Mouse (Mus musculus) gastrocnemius, postnatal 10 days (tissue): Measurements from ENCODE around the gene Clmn. TPM values are rescaled to one million over a fixed set of nuclear protein-coding genes. Genes with fewer than 3 reads are reported as not detected.
"Not testable (repeated sequence)": the region's sequence is repeated elsewhere in the genome, so short reads cannot be mapped to it uniquely, and the experiment has no call there.

Source experiments
- DNase-seq: peaks from one replicate; pipeline ENCODE4 v3.0.0; 2021; ENCODE audit warnings: mixed read lengths
- total RNA-seq, 2 experiments: library from RNA; stranded (reverse); gene quantifications; 2 replicates each; pipeline ENCODE4 v1.2.3; 2021

Clmn gene
- total RNA-seq, 2 experiments from 2014 or later = 4.2 TPM

DNA sequence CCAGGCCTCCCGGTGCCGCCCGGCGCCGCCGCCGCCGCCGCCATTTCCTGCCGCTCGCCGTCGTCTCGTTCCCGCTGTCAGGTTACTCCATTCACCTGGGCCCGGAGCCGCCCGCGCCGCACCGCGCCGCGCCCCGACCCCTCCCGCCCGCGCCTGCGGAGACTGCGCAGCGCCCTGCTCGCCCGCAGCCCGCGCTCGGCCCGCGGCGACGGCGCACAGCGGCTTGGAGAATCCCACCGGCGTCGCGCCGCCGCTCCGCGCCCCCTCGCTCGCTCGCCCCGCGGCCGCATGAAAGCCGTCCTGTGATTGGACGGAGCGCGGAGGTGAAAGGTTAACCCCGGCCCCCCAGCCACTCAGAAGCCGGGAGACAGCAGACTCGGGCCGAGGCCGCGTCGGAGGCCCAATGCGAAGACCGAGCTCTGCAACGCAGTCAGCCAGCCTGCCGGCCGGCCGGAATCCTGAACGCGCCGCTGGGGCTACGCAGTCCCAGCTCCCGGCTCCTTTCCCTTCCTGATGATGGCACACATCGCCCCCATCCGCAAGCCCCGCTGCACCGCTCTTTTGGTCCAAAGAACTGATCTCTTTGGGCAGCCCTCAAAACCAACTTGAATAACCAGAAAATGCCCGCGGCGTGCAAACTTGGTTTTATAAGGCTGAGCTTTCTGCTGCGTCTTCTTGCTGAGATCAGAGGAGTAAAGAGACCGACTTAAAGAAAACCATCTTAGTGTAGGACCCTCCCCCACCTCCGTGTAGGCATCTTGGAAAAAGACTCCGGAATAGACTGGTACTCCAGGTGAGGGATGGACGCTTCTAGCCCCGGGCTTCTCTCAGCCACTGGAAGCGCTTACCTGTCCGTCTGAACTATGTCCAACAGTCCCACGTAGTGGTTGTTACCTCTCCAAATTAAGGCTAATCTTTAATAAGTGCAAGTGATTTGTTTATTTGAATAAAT is 112.8 kb downstream of the Clmn start, which contains the start of gene Dicer1:
Dicer1 (minus strand) TSS at position 139 of the 952 bp plus-strand sequence.
- DNase-seq = peak; percentile 98

DNA sequence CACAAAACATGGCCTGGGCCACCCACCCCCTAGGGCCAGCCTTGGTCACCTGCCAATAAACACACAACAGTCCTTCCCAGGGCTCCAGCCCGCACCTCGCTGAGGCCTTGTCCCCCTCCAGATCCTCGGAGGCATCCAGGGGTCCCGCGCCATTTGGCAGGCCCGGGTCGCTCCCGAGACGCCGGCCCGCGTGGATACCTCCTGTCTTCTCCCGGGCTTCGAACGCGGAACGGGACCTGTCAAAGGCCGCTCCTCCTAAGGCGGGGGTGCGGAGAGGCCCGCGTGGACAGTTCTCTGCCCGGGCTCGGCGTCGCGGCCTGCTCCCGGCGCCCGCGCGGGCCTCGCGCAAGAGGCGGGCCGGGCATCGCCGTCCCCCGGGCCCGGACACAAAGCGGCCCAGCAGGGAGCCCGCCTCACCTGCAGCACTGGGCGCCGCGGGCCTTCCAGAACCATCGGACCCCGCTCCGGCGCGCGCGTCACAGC is 113.5 kb downstream of the Clmn start:
- DNase-seq = no peak

DNA sequence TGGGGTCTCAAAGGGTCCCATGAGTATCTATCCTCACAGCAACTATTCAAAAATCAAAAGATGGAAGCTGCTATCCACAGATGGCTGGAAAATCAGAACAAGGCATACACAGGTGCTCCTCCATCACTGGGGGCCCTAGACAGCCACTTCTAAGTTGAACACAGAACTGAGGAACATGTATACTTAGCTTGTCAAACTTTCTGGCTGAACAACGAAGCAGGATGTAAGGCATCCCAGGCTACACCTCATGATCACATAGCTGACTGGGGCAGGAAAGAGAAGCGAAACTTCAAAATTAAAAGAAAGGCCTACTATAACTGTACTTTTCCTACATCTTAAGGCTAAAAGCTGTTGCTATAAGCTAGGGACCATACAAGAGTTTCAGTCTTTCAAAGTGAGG is 115.9 kb downstream of the Clmn start:
- DNase-seq = no peak

DNA sequence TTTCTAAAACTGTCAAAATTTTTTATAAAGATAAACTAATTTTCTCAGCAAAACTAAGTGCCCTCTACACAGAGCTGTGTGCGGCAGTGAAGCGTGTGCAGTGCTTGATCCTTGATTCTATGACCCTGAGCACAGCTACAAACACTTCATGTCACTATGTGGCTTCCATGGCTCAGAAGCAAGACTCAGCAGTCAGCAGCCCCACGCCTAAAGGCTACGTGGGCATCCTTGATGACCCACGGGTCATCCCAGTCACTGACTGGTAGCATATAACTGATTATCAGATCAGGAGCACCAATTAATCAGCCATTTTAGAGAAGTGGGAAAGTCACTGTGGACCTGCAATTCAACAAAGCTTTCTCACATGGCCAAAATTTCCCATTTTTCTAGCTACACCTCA is 117.6 kb downstream of the Clmn start:
- no peak for DNase-seq

DNA sequence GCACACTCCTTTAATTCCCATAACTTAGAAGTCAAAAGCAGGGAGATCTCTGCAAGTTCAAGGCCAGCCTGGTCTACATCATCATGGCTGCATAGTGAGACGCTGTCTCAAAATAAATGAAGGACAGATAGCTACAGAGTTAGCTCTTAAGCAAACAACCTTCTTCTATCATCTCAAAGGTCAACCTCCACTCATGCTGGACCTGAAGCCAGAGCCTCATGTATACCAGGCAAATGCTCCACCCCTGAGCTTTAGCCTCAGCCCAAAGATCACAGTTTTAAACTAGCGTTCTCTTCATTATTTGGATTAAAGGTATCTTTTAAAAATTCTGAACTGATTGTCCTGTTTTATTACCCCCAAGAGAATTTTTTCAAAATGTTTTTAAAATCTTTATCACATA is 118.3 kb downstream of the Clmn start:
- no peak for DNase-seq

DNA sequence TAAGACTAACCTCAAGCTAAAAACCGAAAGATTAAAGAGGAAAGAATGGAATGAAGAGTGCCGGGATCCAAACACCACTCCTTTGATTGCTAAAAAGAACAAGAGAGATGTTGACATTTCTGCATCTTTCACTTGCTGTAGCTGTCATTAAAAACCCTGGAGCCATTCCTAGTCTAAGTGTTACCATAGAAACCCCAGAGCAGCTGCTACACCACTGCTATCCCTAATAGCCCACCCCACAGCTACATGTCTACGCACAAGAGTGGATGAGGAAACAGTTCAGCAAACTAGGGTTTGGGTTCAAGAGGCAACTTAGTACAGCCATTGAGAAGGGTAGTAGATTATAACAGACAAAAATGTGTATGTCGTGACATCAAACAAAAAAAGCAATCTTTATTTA is 121.2 kb downstream of the Clmn start:
- DNase-seq = no peak

DNA sequence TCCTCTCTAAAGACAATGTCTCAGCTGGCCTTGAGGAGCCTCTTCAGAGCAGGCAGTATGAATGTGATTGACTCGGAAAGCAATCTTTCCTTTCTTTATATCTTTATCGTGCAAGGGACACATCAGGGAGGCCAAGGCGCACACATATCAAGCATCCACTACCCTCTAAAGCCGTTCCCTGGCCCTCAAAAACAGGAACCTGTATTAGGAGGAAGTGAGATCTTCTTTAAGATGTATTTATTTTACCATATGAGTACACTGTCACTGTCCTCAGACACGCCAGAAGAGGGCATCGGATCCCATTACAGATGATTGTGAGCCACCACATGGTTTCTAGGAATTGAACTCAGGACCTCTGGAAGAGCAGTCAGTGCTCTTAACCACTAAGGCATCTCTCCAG is 122.6 kb downstream of the Clmn start:
- DNase-seq = no peak

DNA sequence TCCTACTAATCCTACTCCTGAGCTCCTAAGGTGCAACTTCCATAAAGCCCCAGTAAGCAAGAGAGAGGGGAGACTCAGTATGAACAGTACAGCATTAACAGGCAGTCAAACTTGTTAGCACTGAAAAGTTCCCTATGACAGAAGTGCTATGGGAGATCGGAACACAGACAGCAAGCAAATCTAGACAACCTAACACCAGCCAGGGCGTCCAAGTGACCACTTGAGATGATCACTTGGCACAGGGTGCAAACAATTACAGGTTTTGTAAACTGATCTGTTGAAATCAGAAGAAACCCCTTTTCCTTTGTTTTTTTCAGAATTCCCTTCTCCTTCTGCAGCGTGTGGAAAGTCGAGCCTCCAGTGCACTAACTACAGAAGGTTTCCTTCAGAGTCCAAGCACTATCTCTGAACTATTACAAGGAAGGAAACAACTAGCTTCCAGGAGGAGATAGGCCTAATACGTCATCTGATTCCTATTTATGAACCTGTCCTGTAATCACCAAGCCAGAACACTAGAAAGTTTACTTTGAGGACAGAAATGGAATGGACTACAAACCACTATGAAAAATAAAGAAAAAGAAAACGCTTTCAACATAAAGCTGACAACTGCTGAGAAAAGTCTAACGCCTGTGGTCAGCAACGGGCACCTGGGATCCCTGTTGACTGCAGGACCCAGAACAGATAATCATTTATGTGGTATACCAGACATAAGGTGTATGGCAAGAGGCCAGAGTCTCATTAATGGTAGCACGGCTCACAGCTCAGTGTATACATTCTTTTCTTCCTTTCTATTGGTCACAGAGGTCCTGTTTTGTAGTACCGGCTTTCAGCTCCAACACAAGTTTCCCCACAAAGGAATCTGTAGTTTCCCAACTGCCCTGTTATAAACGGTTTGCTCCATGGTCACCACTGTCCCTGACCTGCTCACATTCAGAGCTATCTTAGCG is 123.8 kb downstream of the Clmn start:
- DNase-seq = no peak

DNA sequence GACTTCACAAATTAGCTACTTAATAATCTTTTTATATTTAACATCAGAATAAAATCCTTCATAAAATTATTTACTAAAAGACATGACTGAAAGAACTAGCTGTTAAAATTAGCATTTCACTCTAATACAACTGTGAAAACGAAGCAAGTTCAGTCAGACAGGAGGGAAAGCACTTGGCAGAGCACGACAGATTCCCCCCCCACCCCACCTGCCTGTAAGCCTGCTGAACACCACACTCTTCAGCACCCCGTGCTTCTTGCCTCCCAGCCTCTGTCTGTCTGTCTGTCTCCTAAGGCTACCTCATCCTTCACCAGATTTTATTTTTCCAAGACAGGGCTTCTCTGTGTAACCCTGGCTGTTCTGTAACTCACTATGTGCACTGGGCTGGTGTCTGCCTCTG is 125.9 kb downstream of the Clmn start:
- no peak for DNase-seq

DNA sequence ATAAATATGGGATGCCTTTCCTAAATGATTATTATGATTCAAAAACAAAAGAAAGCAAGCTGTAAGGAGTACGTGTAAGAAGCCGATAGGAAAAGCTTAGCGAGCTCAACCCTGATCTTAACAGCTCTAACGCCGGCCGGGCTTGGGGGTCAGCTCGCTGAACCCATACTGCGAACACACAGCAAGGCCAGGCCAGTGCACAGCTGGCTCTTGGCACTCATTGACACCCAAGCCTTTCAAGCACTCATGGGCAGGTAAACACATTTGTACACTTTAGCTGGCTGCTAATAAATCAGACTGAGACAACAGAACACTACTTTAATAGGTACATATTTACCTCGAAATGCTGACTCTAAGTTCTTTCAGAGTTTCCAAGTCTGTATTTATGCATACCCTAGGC is 126.4 kb downstream of the Clmn start:
- no peak for DNase-seq

DNA sequence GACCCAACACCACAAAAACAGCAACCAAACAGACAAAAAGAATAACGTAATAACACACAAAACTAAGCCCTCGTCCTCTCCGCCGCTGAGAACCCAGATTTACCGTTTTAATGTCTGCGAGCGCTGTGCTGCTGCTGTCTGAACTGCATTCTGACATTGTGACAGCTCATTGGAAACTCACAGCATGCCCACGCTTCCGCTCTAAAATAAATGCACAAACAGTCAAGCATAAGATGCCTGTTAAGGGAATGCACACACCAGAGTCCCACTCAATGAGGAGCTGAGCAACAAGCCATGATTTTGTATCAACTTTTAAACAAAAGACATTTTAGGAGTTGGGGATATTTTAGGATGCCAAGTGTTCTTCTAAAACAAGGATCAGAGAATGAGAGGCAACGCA is 127.2 kb downstream of the Clmn start:
- DNase-seq = no peak

DNA sequence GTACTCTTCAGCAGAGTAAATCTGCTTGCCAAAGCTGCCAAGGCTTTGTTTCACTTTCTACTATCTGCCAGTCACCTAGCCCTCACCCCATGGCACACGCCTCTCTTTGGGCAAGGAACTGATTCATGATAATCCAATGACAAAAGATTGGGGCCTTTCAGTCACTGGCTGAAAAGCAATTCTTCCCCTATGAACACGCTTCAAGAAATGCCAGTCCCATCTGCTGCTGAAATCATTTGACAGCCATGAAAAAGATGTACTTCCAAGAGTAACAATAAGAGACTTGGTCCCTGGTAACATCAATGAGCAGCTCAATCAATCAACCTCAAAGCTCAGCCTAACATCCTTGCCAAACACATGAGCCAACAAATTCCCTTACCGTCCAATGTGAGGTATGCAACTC is 128.9 kb downstream of the Clmn start:
- no peak for DNase-seq

DNA sequence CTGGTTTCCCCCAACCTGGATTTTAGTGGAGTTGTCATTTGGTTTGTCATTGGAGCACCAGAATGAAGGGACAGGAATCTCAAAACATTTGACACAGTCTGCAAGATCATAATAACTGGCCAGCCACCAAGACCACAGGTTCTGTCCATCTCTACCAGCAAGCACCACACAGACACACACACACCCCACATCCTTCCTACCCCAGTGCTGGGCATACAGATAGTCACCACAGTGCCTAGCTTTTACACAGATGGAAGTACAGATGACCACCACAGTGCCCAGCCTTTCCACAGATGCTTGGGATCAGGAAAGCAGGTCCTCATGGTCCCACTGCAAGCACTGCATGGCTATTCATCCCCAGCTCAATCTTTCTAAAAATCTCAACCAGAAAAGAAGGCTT is 131.7 kb downstream of the Clmn start:
- DNase-seq = no peak

DNA sequence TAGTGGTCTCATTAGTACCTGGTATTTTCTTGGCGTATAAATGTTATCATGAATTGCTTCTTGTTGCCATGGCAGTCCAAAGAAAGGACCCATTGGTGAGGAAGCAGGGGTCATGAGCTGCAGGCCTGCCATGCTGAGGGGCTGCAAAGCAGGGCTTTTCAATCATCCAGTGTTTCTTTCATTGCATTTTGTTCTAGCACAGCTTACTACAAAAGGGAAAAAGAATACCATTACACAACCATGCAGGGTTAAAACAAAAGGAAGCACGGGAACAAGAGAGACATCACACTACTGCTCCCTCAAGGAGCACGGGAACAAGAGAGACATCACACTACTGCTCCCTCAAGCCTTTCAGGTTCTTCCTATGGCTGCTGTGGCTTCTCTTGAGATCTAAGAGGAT is 133.1 kb downstream of the Clmn start:
- no peak for DNase-seq

DNA sequence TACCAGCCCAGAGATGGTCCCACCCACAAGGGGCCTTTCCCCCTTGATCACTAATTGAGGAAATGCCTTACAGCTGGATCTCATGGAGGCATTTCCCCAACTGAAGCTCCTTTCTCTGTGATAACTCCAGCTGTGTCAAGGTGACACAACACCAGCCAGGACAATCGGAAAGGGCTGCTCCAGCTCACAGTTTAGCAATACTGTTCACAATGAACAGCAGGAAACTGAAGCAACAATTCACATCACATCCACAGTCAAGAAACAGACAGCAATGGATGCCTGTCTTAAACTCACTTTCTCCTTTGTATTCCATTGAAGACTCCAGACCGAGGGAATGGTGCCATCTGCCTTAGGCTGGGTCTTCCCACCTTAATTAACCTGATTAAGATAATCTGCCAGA is 138.4 kb downstream of the Clmn start:
- DNase-seq = not testable (repeated sequence)

DNA sequence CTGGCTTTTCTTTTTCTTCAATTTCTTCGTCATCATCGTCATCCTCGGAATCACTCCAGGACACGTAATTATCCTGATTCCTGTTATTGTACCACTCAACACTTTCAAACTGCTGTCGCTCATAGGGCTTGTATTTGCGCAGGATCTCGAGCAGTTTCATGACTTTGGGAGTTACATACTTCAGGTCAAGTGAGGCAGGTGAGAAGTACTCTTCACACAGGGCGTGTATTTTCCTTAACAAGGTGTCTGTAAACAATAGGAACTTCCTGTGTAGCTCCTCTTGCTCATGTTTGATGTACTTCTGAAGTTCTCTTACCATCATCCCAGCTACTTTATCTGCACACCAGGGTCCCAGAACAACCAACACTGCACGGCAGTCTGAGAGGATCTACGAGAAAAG is 142.8 kb downstream of the Clmn start:
- DNase-seq = no peak

DNA sequence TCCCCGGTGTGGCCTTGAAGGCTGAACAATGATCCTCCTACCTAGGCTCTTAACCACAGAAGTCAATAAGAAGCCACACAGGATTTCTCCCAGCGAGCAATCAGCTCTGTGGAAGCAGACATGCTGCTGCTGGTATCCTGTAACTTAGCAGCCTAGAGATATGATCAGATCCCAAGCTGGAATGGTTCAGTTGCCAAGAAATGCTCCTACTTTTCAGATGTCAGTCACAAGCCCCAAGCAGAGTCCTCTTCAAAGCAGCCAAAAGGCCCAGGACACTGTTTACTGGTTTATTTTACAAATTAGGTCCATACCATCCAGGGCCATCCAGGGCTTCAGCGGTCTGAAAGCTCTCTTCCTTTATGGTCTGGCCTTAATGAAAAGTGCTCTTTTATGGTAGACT is 143.9 kb downstream of the Clmn start:
- DNase-seq = no peak

DNA sequence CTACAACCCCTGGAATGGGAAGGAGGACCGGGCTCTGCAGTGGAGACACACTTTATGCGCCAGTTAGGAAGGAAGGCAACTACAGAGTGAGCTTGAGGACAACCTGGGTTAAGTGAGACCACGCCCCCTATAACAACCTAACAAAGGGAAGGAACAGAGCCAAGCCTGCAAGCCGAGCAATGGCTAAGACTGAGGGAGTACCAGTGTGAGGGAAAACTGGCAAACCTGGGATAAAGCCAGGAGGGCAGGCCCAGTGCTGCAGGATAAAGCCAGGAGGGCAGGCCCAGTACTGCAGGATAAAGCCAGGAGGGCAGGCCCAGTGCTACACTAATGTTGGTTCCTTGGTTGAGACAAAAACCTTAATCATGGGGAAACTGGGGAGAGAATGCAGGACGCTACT is 145.9 kb downstream of the Clmn start:
- DNase-seq = no peak

DNA sequence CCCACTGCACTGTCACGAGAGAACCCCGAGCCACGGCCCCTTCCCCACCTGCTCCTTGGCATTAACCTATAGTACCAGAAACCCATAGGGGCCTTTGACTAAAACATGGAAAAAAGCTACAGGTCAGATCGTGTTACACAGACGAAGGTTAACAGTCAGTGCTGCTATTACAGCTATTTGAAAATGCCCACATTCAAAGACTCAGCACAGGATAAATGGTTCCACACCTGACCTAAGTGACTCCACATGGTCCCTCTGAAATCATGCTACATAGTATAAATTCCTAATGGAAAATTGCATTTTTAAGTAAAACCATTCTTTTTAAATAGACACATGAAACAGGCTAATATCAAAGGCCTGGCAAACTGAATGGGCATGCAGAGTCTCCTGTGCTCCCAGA is 148.5 kb downstream of the Clmn start:
- DNase-seq = no peak

DNA sequence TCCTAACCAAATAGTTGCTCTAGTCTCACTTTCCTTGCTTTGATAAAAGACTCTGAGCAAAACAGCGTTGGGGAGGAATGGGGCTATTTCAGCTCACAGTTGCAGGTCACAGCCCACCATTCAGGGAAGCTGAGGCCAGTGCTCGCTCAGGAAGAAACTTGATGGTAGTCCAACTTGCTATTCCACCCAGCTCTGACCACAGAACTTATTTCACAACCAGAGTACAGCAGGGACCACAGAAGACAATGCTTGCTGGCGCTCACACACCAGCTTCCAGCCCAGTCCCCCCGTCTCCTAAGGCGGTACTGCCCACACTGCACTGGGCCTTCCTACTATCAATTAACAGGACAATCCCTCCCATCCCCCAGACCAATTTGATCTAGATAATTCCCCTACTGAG is 149.4 kb downstream of the Clmn start:
- no peak for DNase-seq
